Mouse (Mus musculus): ENCODE data around the gene Lbh. TPM values are rescaled to one million over a fixed set of nuclear protein-coding genes. Genes with fewer than 3 reads are reported as not detected.

Lbh gene
- total RNA-seq, 2 experiments from 2014 or later = 48.7 to 50.4 TPM

DNA sequence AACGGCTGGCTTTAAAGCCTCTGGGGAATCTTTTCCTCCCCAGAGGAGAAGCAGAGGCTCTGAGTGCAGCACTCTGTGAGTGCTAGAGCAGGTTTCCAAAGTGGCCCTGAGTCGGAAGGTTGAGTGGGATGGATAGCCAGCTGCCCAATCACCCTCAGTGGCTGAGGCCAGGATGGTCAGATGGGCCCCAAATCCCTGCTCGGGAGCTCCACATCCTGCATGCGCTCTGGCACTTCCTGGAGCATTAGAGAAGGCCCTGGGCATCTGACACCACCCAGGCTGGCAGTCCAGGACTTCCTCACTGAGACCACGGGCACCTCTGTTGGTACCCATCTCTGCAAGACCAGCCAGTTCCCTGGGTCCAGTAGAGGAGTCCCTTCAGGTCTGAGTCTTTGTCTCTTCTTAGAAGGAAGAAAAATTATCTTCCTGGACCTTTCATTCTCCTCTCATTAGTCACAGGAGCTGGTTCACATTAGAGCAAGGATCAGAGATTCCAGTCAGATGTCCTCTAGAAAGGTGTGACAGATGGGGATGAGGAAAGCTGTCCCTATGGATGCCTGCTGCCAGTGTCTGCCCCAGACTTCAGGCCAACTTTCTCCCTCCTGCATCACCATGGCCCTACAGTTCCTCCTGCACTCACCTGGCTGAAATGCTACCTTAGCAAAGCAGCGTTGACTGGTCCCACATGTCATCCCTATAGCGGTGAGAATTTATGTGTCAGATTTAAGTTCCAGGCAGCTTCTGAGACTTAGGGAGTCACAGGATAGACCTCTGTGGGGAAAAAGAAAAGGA, 8.8 kb upstream of the Lbh start:
- no peak for ATAC-seq (ENCODE audit: poor library complexity, severe bottlenecking)

DNA sequence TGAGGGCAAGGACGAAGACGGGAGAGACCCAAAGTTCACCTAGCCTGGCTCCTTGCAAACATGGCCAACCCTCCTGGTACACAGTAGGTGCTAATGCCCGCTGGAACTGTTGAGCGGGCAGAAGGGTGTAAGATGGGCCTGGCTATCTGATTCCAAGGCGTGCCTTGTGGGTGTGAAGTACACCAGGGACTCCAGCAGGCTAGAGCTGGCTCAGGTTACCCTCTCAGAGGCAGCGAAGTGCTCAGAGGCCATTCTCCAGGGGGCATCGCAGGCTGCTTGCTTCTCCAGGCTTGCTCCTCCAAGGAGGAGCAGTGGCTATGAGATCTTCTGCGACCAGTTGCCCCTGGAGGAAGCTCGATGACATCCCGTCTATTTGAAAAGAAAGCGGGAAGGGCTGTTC, 6.8 kb upstream of the Lbh start:
- ATAC-seq (ENCODE audit: poor library complexity, severe bottlenecking) = no peak

DNA sequence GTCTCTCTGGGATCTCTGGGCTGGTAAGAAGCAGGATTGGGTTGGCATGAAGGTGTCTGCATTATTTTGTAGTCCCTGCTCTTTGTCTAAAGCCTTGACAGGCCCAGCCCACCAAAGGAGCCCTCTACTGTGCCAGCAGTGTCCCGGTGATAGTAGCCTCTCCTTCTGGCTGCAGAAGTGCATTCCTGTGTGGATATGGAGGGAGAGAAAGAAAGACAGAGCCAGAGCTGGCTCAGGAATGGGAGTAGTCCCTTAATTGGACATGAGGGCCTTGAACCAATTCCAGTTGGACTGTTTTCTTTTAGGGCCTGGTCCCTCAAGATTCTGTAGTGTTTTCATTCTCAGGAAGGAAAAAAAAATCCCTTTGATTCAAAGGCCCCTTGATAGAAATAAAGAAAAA, 6.4 kb upstream of the Lbh start:
- no peak for ATAC-seq (ENCODE audit: poor library complexity, severe bottlenecking)

GRCm38 (mm10) chr17:72914082-72914481, 4.0 kb upstream of the Lbh start:
- no peak for ATAC-seq (ENCODE audit: poor library complexity, severe bottlenecking)

GRCm38 (mm10) chr17:72917241-72918030, 669 bp upstream of the Lbh start:
- peak; percentile 34 for ATAC-seq (ENCODE audit: poor library complexity, severe bottlenecking)

GRCm38 (mm10) chr17:72918571-72919541, 751 bp downstream of the Lbh start:
- ATAC-seq (ENCODE audit: poor library complexity, severe bottlenecking) = peak; percentile 45

- no peak for ATAC-seq (ENCODE audit: poor library complexity, severe bottlenecking)
Observed at GRCm38 (mm10) chr17:72919641-72920040, 1.5 kb downstream of the Lbh start.

DNA sequence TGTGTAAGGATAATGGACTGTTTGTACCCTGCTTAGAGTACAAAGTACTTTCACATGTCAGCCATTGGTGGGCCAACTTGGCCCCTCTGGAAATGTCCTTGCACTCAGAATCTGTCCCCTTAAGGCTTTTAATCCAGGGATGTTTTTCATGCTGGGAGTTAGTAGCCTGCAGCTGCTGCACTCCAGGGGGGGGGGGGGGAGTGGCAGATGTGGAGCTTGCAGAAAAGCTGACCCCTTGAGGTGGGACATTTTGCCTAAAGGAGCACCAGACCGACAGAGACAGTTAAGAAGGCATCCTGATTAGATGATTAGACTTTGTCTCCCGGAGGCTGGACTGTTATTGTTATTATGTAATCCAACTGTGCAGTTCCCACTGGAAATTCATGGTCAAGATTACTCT, 2.3 kb downstream of the Lbh start:
- no peak for ATAC-seq (ENCODE audit: poor library complexity, severe bottlenecking)

DNA sequence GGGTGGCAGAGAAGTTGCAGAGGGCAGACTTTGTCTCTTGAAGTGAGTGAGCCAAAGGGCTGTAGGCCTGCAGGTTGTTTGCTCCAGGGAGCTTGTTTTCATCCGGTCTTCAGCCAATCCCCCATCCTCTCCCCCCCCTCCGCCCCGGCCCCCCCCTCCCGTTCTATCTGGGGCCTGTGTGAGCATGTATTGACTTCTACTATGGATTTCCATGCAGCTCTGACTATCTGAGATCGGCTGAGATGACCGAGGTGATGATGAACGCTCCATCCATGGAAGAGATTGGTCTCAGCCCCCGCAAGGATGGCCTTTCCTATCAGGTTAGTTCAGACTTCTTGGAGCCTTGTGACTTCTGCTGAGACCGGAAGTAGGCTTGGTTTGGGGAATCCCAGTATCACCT, 2.9 kb downstream of the Lbh start:
- no peak for ATAC-seq (ENCODE audit: poor library complexity, severe bottlenecking)

GRCm38 (mm10) chr17:72922206-72922605, 4.1 kb downstream of the Lbh start:
- ATAC-seq (ENCODE audit: poor library complexity, severe bottlenecking) = no peak

GRCm38 (mm10) chr17:72923283-72923682, 5.2 kb downstream of the Lbh start:
- ATAC-seq (ENCODE audit: poor library complexity, severe bottlenecking) = no peak

DNA sequence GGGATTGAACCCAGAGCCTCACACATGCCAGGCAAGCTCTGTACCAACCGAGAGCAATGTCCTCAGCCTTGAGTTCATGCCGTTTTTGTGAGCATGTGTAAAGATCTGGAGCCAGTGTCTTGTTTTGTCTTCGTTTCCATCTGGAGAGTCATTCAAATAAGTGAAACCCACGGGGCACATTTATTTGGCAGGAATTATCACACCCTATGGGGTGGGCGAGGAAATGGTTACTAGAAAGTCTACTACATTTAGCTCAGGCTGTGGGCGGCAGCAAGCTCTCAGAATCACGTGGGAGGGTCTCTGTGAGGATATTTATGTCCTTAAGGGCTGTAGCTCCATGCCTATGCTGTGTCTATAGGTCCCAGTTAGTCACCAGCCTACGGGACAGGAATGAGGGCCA, 6.2 kb downstream of the Lbh start:
- no peak for ATAC-seq (ENCODE audit: poor library complexity, severe bottlenecking)

DNA sequence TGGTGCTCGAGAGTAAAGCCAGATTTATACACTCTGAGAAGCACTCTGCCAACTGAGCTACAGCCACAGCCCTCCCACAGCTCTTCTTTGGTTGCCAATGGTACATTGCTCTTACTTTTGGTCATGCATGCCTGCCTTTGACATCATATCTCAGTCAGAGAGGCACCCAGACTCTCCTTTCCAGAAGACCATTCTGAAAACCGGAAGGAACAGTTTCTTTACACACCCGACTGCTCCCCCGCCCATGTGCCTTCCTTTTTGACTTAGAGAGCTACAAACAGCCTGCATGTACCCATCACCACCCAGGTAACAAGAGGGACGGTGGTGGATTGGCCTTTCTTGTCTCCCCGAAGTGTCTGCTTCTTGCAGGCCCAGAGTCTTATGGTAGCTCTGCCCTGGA, 7.0 kb downstream of the Lbh start:
- ATAC-seq (ENCODE audit: poor library complexity, severe bottlenecking) = no peak; the same call in 1 of the 2 replicates

GRCm38 (mm10) chr17:72925804-72926617, 7.9 kb downstream of the Lbh start:
- ATAC-seq (ENCODE audit: poor library complexity, severe bottlenecking) = no peak

DNA sequence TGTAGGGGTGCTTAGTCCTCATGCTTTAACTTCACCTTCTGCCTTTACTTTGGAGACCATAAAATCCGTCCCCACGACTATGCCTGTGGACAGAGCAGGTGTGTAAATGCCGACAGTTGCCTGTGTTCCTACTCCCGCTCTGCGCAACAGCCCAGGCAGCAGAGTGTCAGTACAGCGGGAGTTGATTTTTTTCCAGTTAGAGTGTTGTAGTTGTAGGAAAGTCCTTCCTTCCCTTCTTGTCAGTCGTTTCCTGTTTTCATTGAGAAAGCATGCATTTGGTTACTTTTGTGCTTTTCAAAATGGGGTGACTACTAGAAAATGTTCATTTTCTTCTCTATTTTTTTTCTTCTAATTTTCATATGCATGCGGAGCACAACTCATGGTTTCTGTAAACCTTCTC, 8.9 kb downstream of the Lbh start:
- peak; percentile 43 for ATAC-seq (ENCODE audit: poor library complexity, severe bottlenecking)

GRCm38 (mm10) chr17:72933116-72933515, 15.0 kb downstream of the Lbh start:
- no peak for ATAC-seq (ENCODE audit: poor library complexity, severe bottlenecking)

DNA sequence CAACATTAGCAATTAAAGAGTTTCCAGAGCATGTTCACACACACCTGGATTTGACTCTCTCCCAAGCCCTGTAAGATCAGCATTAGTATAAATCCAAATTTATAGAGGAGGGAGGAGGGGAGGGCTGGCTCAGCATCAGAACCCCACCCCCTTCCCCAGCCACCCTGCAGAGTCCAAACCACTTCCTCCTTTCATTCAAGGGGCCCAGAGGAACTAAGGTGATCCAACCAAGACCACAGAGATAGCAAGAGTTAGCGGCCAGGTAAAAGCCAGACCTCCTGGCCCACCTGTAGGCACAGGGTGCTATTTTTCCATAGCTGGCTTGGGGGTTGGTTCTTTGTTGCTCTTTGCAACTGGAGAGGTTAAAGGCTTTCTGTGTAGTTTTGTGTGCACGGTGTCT, 16.0 kb downstream of the Lbh start:
- ATAC-seq (ENCODE audit: poor library complexity, severe bottlenecking) = peak; percentile 96

GRCm38 (mm10) chr17:72934653-72935052, 16.5 kb downstream of the Lbh start:
- ATAC-seq (ENCODE audit: poor library complexity, severe bottlenecking) = peak; percentile 27

DNA sequence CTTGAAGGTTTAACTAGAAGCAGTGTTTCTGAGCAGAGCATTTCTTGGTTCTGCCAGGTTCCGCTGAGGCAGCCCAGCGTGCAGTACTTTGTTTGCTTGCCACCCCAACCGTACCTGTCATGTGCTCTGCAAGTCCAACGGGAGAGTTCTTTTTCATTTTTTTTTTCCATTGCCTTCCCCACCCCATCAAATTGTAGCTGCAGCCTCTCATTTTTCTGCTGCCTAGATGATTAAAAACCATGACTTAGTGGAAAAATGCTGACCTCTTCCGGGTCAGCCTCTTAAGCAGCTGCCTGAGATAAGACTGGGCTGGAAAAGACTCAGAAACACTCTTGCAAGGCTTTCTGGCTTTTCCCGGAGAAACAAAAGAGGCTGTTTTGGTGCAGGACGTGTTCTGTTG, 17.8 kb downstream of the Lbh start:
- ATAC-seq (ENCODE audit: poor library complexity, severe bottlenecking) = no peak

DNA sequence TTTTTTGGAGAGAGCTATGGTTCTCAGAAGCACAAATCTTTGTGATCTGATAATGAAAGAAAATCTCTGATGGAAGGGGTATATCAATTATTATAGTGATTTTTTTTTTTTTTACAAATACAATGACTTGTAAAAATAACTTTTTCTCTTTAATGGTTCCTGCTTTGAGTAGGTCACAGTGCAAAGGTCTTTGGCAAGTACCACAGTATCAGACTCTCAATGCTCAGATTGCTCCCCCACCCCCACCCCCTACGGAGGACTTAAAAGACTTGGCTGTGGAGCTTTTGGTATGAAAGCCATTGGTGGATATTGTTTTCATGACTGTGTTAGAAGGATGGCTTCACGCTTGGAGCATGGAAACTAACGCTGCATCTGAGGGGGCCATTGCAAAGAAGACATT, 18.2 kb downstream of the Lbh start:
- no peak for ATAC-seq (ENCODE audit: poor library complexity, severe bottlenecking)
